Mouse (Mus musculus): ENCODE results near the gene Rpl23. TPM values are rescaled to one million over a fixed set of nuclear protein-coding genes. Genes with fewer than 3 reads are reported as not detected.

Gene Rpl23
- polyA plus RNA-seq (2017; shearing (Covaris generic)): 695 TPM

DNA sequence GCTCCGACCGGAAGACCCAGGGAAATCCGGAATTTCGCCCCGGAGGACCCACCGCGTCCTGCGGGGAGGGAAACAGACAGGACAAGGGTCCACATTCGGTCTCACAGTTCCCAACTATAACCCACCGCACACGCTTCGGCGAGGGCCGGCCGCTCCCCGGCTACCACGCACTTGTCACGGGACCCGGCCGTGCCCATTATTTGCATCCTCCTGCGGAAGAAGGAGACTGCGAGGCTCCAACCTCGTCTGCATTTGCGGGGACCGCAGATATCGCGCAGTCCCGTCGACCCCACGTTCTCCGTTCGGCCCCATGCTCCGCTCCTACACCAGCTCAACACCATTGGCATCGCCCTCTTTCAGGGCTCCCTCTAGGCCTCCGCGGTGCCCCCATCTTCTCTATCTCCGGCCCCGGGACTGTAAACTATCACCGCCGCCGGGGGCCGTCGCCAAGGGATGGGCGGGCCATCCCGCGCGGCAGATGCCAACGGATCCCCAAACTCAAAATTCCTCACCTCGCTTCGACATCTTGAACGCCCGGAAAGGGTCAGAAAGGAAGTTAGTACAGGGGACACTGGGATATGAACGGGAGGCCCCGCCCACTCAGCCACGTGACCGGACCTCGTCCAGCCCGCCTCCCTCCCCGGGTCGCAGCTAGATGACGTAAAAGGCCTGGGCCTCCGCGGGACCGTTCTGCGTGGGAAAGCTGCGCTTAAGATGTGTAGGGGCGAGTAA lies at the start of gene Rpl23:
Gene Rpl23, minus strand, starts transcription at position 606 of the 732 bp plus-strand sequence.

DNA sequence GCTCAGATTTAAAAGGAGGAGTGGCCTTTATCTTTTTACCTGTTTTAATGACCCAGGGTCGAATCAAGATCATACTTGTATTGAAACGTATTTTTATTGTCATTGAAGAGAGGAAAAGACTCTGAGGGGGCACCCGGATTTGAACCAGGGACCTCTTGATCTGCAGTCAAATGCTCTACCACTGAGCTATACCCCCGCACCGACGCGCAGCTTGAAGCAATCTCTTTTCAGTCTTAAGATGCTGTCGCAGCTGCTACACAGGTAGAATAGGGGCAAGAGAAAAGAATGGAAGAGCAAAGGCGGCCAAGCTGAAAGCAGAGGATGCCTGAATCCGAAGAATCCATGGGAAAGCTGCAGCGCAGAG lies 16.5 kb upstream of the Rpl23 start, which contains the start of gene Lasp1:
Gene Lasp1, plus strand, starts transcription at position 219 of the 364 bp plus-strand sequence.

DNA sequence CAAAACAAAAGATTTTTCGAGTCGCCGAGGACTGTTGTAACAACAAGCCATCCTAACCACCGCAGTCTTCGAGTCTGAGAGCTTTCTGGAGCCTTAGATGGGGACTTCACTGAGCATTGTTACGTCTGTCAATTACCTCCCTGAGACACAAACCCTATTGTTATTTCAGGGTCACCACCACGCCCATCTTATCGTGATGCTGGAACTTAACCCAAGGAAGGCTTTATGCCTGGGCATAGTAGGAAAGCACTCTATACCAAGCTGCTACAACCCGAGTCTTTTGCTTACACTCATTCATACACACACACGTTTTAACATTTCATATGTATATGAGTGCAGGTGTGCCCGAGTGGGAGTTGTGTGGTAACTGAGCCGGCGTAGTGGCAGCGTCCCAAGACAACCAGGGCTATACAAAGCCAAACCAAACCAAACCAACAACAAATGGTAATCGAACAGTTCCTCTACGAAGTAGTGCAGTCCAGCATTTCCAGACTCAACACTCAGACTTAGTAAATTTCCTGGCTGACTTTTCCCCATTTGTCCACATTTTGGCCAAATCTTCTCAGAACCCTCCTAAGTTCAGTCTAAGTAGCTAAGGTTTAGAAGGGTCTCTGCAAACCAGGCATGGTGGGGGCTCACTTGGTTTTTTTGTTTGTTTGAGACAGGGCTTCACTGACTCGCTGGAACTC lies 6.3 kb downstream of the Rpl23 start, which contains the start of gene 1700001P01Rik:
Gene 1700001P01Rik, minus strand, starts transcription at position 111 of the 689 bp plus-strand sequence.

DNA sequence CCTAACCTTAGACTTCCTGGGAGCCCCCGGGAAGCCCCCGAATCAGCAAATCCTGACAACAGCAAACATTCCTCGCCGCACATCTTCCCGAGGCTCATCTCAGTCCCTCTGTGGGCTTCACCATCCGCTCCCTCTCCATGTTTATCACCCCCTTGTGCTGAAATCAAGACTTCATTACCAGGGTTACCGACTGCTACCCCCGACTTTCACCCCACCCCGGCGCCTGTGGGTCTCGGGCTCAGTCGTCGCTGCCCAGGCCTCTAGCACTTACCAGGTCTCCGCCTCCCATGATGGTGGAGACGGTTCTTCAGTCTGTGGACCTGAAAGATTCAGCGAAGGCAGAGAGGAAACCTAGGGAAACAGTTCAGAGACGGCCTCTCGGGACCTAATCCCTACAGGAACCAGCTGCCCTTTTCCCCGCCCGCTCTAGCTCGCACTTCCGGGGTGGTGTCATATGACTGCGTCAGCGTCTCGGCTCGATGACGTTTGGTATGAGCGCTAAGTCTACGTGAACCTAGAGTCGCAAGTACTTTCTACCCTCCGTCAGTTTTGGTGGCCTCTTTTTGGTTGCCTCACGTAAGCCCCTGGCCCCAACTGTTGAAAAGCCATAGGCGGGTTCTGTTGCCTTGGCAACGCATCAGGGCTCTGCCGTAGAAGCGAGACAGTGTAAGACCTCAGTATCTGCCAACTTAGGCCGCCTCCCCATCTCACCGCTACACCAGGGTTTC lies 15.9 kb downstream of the Rpl23 start, which contains the start of gene Cwc25:
Gene Cwc25, minus strand, starts transcription at position 403 of the 728 bp plus-strand sequence.

DNA sequence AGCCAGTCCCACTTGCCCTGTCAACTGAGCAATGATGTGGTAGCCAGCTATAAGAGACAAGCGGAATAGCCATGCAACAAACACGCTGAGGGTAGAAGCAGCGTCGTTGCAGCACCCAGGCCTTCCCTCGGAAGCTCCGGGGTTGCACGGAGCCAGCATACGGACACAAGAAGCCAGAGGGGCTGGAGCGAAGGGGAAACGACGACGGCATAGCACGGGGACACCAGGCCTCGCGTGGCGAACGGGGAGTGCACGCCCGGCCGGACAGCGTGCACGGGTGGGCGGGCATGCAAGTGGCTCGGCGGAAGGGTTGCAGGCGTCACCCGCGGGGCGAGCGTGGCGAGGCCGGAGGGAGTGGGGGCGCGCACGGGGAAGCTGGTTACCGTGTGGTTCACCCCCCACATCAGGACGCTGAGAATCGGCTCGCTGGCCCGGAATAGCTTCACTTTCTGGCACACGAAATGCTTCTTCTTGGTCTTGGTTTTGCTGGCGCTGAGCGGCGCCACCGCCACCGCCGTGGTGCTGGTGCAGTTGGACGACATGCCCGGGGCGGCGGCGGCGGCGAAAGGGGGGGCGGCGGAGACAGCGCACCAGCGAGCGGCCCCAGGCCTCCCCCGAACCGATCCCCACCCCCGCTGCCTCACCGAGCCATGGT lies 38.0 kb downstream of the Rpl23 start, which contains the start of gene Pip4k2b:
Gene Pip4k2b, minus strand, starts transcription at position 642 of the 655 bp plus-strand sequence.

Other genes with a start within 250 kb of the Rpl23 start
- not detected for gene Srcin1, start 206.3 kb downstream of the Rpl23 start, polyA plus RNA-seq (2017; shearing (Covaris generic))
- 0.73 TPM for gene Epop, start 152.7 kb downstream of the Rpl23 start, polyA plus RNA-seq (2017; shearing (Covaris generic))
- gene Mllt6, start 119.0 kb downstream of the Rpl23 start, polyA plus RNA-seq (2017; shearing (Covaris generic)): 10.3 TPM
- gene Cisd3, start 96.6 kb downstream of the Rpl23 start, polyA plus RNA-seq (2017; shearing (Covaris generic)): 93.6 TPM
- 1.8 TPM for gene Pcgf2, start 81.9 kb downstream of the Rpl23 start, polyA plus RNA-seq (2017; shearing (Covaris generic))
- gene Psmb3, start 79.0 kb downstream of the Rpl23 start, polyA plus RNA-seq (2017; shearing (Covaris generic)): 537 TPM
- 2.0 TPM for gene Pip4k2b, start 37.7 kb downstream of the Rpl23 start, polyA plus RNA-seq (2017; shearing (Covaris generic))
- gene Cwc25, start 15.9 kb downstream of the Rpl23 start, polyA plus RNA-seq (2017; shearing (Covaris generic)): 32.5 TPM
- not detected for gene 1700001P01Rik, start 6.5 kb downstream of the Rpl23 start, polyA plus RNA-seq (2017; shearing (Covaris generic))
- gene Lasp1, start 16.6 kb upstream of the Rpl23 start, polyA plus RNA-seq (2017; shearing (Covaris generic)): 240 TPM
- 0.77 TPM for gene B230217C12Rik, start 58.3 kb upstream of the Rpl23 start, polyA plus RNA-seq (2017; shearing (Covaris generic))
- gene Fbxo47, start 101.7 kb upstream of the Rpl23 start, polyA plus RNA-seq (2017; shearing (Covaris generic)): 1.1 TPM
- 1.4 TPM for gene Plxdc1, start 204.0 kb upstream of the Rpl23 start, polyA plus RNA-seq (2017; shearing (Covaris generic))
- gene Arl5c, start 213.7 kb upstream of the Rpl23 start, polyA plus RNA-seq (2017; shearing (Covaris generic)): 139 TPM
- gene Cacnb1, start 240.6 kb upstream of the Rpl23 start, polyA plus RNA-seq (2017; shearing (Covaris generic)): 4.9 TPM
- gene Rpl19, start 244.3 kb upstream of the Rpl23 start, polyA plus RNA-seq (2017; shearing (Covaris generic)): 2,039 TPM